Mouse (Mus musculus): ENCODE results near the gene Cmss1.

GRCm38 (mm10) chr16:57593422-57594157, 13.1 kb downstream of the Cmss1 start:
- peak; percentile 83 for TF ChIP-seq CTCF (IDR thresholded peaks at IDR 0.05; ENCODE audit: low read depth)
- TF ChIP-seq EP300 (IDR thresholded peaks at IDR 0.05; ENCODE audit: low read depth): no peak

Measured in liver, postnatal 0 days (tissue).